ENCODE assay signal across 17 mouse cellular contexts in genomic region chr8:123651390-123652098, GRCm38 (mm10). TPM values are rescaled to one million over a fixed set of nuclear protein-coding genes. Genes with fewer than 3 reads are reported as not detected.
A peak's percentile ranks its signal among the peaks of the same experiment; 100 is the strongest.
DNase-seq lines count a peak whose midpoint lies in the region; ATAC-seq and TF ChIP-seq lines count a peak whose summit lies in the region.
"Had no signal": no experiment of that assay in that cellular context is flagged by ENCODE, and none has a peak within 500 bp of the region (broad histone marks: within the 10 kb centered on the region; RNA-seq: fewer than 3 reads in every experiment).

No protein-coding gene starts in this region.

- TF ChIP-seq EP300 in heart, postnatal 0 days (IDR thresholded peaks at IDR 0.05; ENCODE audit: low read depth), result no peak

- no peak overlapping the region for H3K9ac ChIP-seq in heart, postnatal 0 days (replicated peaks; ENCODE audit: low read depth, low read length)
- H3K9ac ChIP-seq in lung, embryonic 16.5 days (ENCODE audit: low read length), result no peak overlapping the region
- H3K9ac ChIP-seq: forebrain, embryonic 13.5 days; heart, embryonic 15.5 days; hindbrain, embryonic 15.5 days; liver, embryonic 13.5 days; midbrain, embryonic 15.5 days; neural tube, embryonic 13.5 days had no signal

- no peak overlapping the region for H3K4me3 ChIP-seq in heart, postnatal 0 days (ENCODE audit: low read depth, low read length)
- no peak overlapping the region for H3K4me3 ChIP-seq in lung, embryonic 16.5 days (ENCODE audit: low read length)
- no peak overlapping the region for H3K4me3 ChIP-seq in thymus, adult 2 months (ENCODE audit: control insufficient read depth, insufficient read depth, low read length)
- H3K4me3 ChIP-seq: forebrain, embryonic 13.5 days; heart, embryonic 15.5 days; hindbrain, embryonic 15.5 days; liver, embryonic 13.5 days; megakaryocyte, embryonic 14.5 days; midbrain, embryonic 15.5 days; neural tube, embryonic 13.5 days had no signal

- H3K9me3 ChIP-seq in heart, postnatal 0 days (replicated peaks; ENCODE audit: control insufficient read depth, low read length), result no peaks in the 10 kb centered on the region
- H3K9me3 ChIP-seq in lung, embryonic 16.5 days (ENCODE audit: control insufficient read depth, low read length), result no peaks in the 10 kb centered on the region
- H3K9me3 ChIP-seq: forebrain, embryonic 13.5 days; heart, embryonic 15.5 days; hindbrain, embryonic 15.5 days; liver, embryonic 13.5 days; midbrain, embryonic 15.5 days; neural tube, embryonic 13.5 days had no signal

- no peaks in the 10 kb centered on the region for H3K36me3 ChIP-seq in heart, postnatal 0 days (replicated peaks; ENCODE audit: control insufficient read depth, insufficient read depth, low read length)
- H3K36me3 ChIP-seq in lung, embryonic 16.5 days (ENCODE audit: control insufficient read depth, insufficient read depth, low read length), result no peaks in the 10 kb centered on the region
- no peaks in the 10 kb centered on the region for H3K36me3 ChIP-seq in thymus, adult 2 months (ENCODE audit: control insufficient read depth, insufficient read depth, low read length)
- H3K36me3 ChIP-seq: heart, embryonic 15.5 days; midbrain, embryonic 15.5 days had no signal

- TF ChIP-seq CTCF in heart, postnatal 0 days (IDR thresholded peaks at IDR 0.05; ENCODE audit: low read depth), result 0 out of 2 replicates have a peak, but pooled peaks have one; percentile 2
- TF ChIP-seq CTCF in thymus, adult 2 months (IDR thresholded peaks at IDR 0.05; ENCODE audit: borderline replicate concordance, control insufficient read depth, extremely low read depth, insufficient read depth, low read length, poor library complexity), result no peak

- no peaks in the 10 kb centered on the region; the same call in 1 of the 2 replicates for H3K4me1 ChIP-seq in heart, postnatal 0 days (ENCODE audit: control insufficient read depth, insufficient read depth)
- peaks cover 58% of the 10 kb centered on the region for H3K4me1 ChIP-seq in lung, embryonic 16.5 days (replicated peaks; ENCODE audit: control insufficient read depth, insufficient read depth, low read length)
- H3K4me1 ChIP-seq in thymus, adult 2 months (replicated peaks; ENCODE audit: control insufficient read depth, insufficient read depth, low read length), result no peaks in the 10 kb centered on the region; the same call in 1 of the 2 replicates

- no peak overlapping the region for H3K27ac ChIP-seq in heart, postnatal 0 days (ENCODE audit: low read depth)
- peak overlapping the region; percentile 87 for H3K27ac ChIP-seq in lung, embryonic 16.5 days (ENCODE audit: low read length)
- H3K27ac ChIP-seq in thymus, adult 2 months (ENCODE audit: control insufficient read depth, insufficient read depth, low read length), result no peak overlapping the region
- H3K27ac ChIP-seq: forebrain, embryonic 13.5 days; heart, embryonic 15.5 days; hindbrain, embryonic 15.5 days; liver, embryonic 13.5 days; midbrain, embryonic 15.5 days; neural tube, embryonic 13.5 days had no signal

- no peak for ATAC-seq in heart, postnatal 0 days (ENCODE audit: insufficient read depth, low read depth)
- peak; percentile 39 for ATAC-seq in lung, embryonic 16.5 days (ENCODE audit: low read depth)
- ATAC-seq: forebrain, embryonic 13.5 days; midbrain, embryonic 15.5 days had no signal

- WGBS in heart, postnatal 0 days, result 64% methylated on average over 5 of the region's 5 CpGs
- 48% methylated on average over 5 of the region's 5 CpGs for WGBS in lung, embryonic 16.5 days
- WGBS in thymus, adult 2 months, result 88% methylated on average over 5 of the region's 5 CpGs

- no peak for TF ChIP-seq POLR2A in thymus, adult 2 months (IDR thresholded peaks at IDR 0.05; ENCODE audit: control insufficient read depth, extremely low read depth, insufficient read depth, low read length, poor library complexity)

- peak; percentile 53 for DNase-seq in adrenal gland, postnatal 14 days
- DNase-seq in adrenal gland, postnatal 4 days (ENCODE audit: low spot score in 2 of 2), result no peak
- DNase-seq in heart, postnatal 0 days (ENCODE audit: low spot score), result no peak
- DNase-seq in heart, adult 9 months (ENCODE audit: low spot score in 2 of 2), result no peak
- DNase-seq in lung, postnatal 36 days, result no peak
- DNase-seq in MN1 (ENCODE audit: low spot score), result peak; percentile 24
- no peak for DNase-seq in thymus, adult 2 months
- DNase-seq: gastrocnemius, postnatal 36 days; layer of hippocampus, adult 9-11 months; liver, embryonic 13.5 days had no signal

- no peak overlapping the region for H3K4me2 ChIP-seq in heart, postnatal 0 days (ENCODE audit: low read depth, low read length)
- H3K4me2 ChIP-seq in lung, embryonic 16.5 days (ENCODE audit: low read depth, low read length), result no peak overlapping the region
- H3K4me2 ChIP-seq: forebrain, embryonic 13.5 days; heart, embryonic 15.5 days; hindbrain, embryonic 15.5 days; liver, embryonic 13.5 days; midbrain, embryonic 15.5 days; neural tube, embryonic 13.5 days had no signal

- 0 out of 2 replicates have a peak, but pooled peaks cover 8% of the 10 kb centered on the region for H3K27me3 ChIP-seq in heart, postnatal 0 days (ENCODE audit: control insufficient read depth, insufficient read depth, low read length)
- H3K27me3 ChIP-seq in lung, embryonic 16.5 days (ENCODE audit: control insufficient read depth, insufficient read depth, low read depth, low read length), result no peaks in the 10 kb centered on the region
- peaks cover 8% of the 10 kb centered on the region for H3K27me3 ChIP-seq in thymus, adult 2 months (ENCODE audit: control insufficient read depth, insufficient read depth, low read length)
- H3K27me3 ChIP-seq: hindbrain, embryonic 15.5 days; midbrain, embryonic 15.5 days; neural tube, embryonic 13.5 days had no signal

RNA-seq across cellular contexts. Expression of gene Rhou, which starts 2.2 kb away (rescaled TPM):
- total RNA-seq in adrenal gland, postnatal 14 days (2021), result 40.8 and 46.5 TPM in 2 replicates
- 10 to 100 TPM; 43.6 to 50.6 TPM for total RNA-seq in adrenal gland, postnatal 4 days (2021)
- total RNA-seq in heart, postnatal 0 days (2014; rRNA removed; ENCODE audit: low replicate concordance), result 5.3 and 8.6 TPM in 2 replicates
- polyA plus RNA-seq in heart, postnatal 0 days (2015; fragmentation: Nextera tagmentation; extraction: Ambion mirVana), result 2.5 and 2.8 TPM in 2 replicates
- 7.8 and 8.3 TPM in 2 replicates for polyA plus RNA-seq in lung, embryonic 16.5 days (2015; fragmentation: Nextera tagmentation; extraction: Ambion mirVana)
- 3.1 and 3.5 TPM in 2 replicates for polyA plus RNA-seq in thymus, adult 2 months (2012; rRNA removed)

Comparison
In these comparisons a context has a peak if more than half of its experiments do, and no peak if none do; other contexts are left out.
1. DNase-seq: peak in adrenal gland, postnatal 14 days (single experiment) and MN1 (single experiment); none in adrenal gland, postnatal 4 days (0 of 2), heart, postnatal 0 days (single experiment), heart, adult 9 months (0 of 2), lung, postnatal 36 days (single experiment) and thymus, adult 2 months (single experiment).